In the genomic region with DNA sequence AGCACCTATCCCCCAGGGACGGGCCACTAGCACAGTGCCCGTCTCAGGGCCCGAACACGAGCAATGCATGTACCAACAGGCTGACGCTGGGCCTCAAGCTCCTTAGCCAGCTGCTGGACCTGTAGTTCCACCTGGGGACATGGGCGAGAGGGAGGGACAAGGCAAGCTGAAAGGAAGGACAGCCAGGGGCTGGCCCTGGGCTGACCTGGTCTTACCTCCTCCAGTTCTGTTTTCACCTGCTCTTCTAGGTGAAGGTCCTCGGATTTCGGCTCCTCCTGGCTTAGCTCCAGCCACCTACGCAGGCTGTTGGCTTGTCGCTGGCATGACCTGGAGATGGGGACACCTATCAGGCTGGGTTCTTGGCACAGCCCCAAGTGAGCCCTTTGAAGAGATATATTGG, we compare ENCODE assay signal across 8 mouse cellular contexts.
DNase-seq lines count a peak whose midpoint lies in the region; ATAC-seq and TF ChIP-seq lines count a peak whose summit lies in the region.
"Not testable (repeated sequence)": the region's sequence is repeated elsewhere in the genome, so short reads cannot be mapped to it uniquely, and the experiment has no call there.

No protein-coding gene starts in this region.

- peak; percentile 49 for DNase-seq in T-cell, adult 2 months (ENCODE audit: low spot score)
- peak; percentile 81 to 86 for DNase-seq in gastrocnemius, postnatal 4 days (ENCODE audit: low spot score in 2 of 2)
- DNase-seq in hindbrain, postnatal 0 days (ENCODE audit: low spot score): not testable (repeated sequence)
- DNase-seq in layer of hippocampus, postnatal 36 days: peak; percentile 64 to 72
- DNase-seq in thymus, postnatal 25 days: peak; percentile 44

- TF ChIP-seq CTCF in hindbrain, postnatal 0 days (IDR thresholded peaks at IDR 0.05; ENCODE audit: low read depth): not testable (repeated sequence)

- H3K27me3 ChIP-seq in embryonic facial prominence, embryonic 12.5 days; hindbrain, postnatal 0 days (ENCODE audit: insufficient read depth, low read length); lung, embryonic 15.5 days: not testable (repeated sequence)

- not testable (repeated sequence) for H3K4me1 ChIP-seq in embryonic facial prominence, embryonic 12.5 days; hindbrain, postnatal 0 days (ENCODE audit: insufficient read depth, low read length); lung, embryonic 15.5 days

- 93% methylated on average over 9 of the region's 10 CpGs for WGBS in embryonic facial prominence, embryonic 12.5 days
- 94% methylated on average over 8 of the region's 10 CpGs for WGBS in hindbrain, postnatal 0 days
- 86% methylated on average over 9 of the region's 10 CpGs for WGBS in lung, embryonic 15.5 days

- H3K4me3 ChIP-seq in embryonic facial prominence, embryonic 12.5 days; hindbrain, postnatal 0 days (ENCODE audit: low read length); lung, embryonic 15.5 days: not testable (repeated sequence)

- H3K9me3 ChIP-seq in embryonic facial prominence, embryonic 12.5 days: peaks cover 15% of the 10 kb centered on the region
- not testable (repeated sequence) for H3K9me3 ChIP-seq in hindbrain, postnatal 0 days (ENCODE audit: low read length); lung, embryonic 15.5 days

- not testable (repeated sequence) for H3K4me2 ChIP-seq in embryonic facial prominence, embryonic 12.5 days (replicated peaks); hindbrain, postnatal 0 days (ENCODE audit: low read depth, low read length); lung, embryonic 15.5 days

- not testable (repeated sequence) for H3K9ac ChIP-seq in embryonic facial prominence, embryonic 12.5 days; hindbrain, postnatal 0 days (replicated peaks; ENCODE audit: low read length); lung, embryonic 15.5 days

- H3K36me3 ChIP-seq in embryonic facial prominence, embryonic 12.5 days; hindbrain, postnatal 0 days (ENCODE audit: insufficient read depth, low read length); lung, embryonic 15.5 days: not testable (repeated sequence)

- H3K27ac ChIP-seq in embryonic facial prominence, embryonic 12.5 days; hindbrain, postnatal 0 days; lung, embryonic 15.5 days: not testable (repeated sequence)

- peak; percentile 31 for ATAC-seq in embryonic facial prominence, embryonic 12.5 days (ENCODE audit: insufficient number of reproducible peaks, insufficient read depth, low FRiP score, low TSS enrichment)
- peak; percentile 30 for ATAC-seq in hindbrain, postnatal 0 days
- peak; percentile 35 for ATAC-seq in lung, embryonic 15.5 days (ENCODE audit: borderline replicate concordance, extremely low read depth, low FRiP score, low TSS enrichment)
- ATAC-seq in neutrophil, adult 5-6 weeks (ENCODE audit: extremely low read depth, insufficient number of reproducible peaks, low FRiP score, poor library complexity, severe bottlenecking): peak; percentile 1
